Mouse (Mus musculus): ENCODE results near the gene Lrrc4.

DNA sequence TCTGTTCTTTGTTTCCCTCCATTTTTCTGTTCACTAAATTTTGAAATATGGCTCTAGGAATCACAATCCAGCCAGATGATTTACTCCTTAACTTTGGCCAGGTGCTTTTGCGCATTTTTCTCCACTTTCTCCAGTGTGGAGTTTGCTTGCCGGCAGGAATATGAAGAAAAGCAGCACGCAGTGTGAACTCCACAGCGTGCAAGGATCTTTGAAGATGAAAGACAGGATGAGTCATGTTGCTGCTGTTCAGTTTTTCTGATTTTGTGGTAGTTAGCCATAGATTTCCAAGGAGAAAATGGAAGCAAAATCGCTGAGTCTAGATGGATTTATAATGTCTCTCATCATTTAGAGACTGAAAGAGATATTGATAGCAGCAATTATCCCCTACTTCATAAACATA, 191.5 kb downstream of the Lrrc4 start:
- no peak for TF ChIP-seq CTCF (IDR thresholded peaks at IDR 0.05)
- TF ChIP-seq EP300 (IDR thresholded peaks at IDR 0.05) = no peak
